Comparison of ENCODE assay signal across 8 mouse cellular contexts in the genomic region with DNA sequence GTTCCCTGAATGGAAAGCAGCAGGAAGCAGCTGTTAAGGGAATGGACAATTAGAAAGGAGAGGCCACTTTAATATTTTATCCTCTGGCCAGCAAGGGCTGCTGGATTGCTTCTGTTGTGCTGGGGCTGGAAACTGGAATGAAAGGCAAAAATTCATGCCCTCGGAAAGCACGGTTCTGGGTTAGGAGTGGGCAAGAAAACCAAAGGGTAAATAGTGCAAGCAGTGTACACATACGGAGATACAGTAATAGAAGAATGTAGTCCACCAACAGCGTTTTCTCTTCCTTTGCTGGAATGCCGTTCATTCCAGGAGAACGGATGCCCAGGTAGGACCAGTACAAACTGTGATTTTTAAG. TPM values are rescaled to one million over a fixed set of nuclear protein-coding genes. Genes with fewer than 3 reads are reported as not detected.
DNase-seq lines count a peak whose midpoint lies in the region; ATAC-seq lines count a peak whose summit lies in the region.

No protein-coding gene starts in this region.

- no peak overlapping the region for H3K4me3 ChIP-seq in heart, embryonic 12.5 days
- 0 out of 2 replicates have a peak overlapping the region, but pooled peaks have one; percentile 7 for H3K4me3 ChIP-seq in lung, embryonic 16.5 days (ENCODE audit: low read length)
- no peak overlapping the region for H3K4me3 ChIP-seq in intestine, embryonic 16.5 days (ENCODE audit: low read length)
- no peak overlapping the region for H3K4me3 ChIP-seq in stomach, embryonic 15.5 days (replicated peaks)
- H3K4me3 ChIP-seq in liver, embryonic 12.5 days, result no peak overlapping the region

- no peak overlapping the region for H3K4me2 ChIP-seq in heart, embryonic 12.5 days
- H3K4me2 ChIP-seq in lung, embryonic 16.5 days (ENCODE audit: low read depth, low read length), result peak overlapping the region; percentile 26
- H3K4me2 ChIP-seq in intestine, embryonic 16.5 days (ENCODE audit: low read depth, low read length), result peak overlapping the region; percentile 28; the same call in 1 of the 2 replicates
- H3K4me2 ChIP-seq in stomach, embryonic 15.5 days, result peak overlapping the region; percentile 8; the same call in 1 of the 2 replicates
- H3K4me2 ChIP-seq in liver, embryonic 12.5 days, result no peak overlapping the region

- peak overlapping the region; percentile 26 for H3K27ac ChIP-seq in heart, embryonic 12.5 days (ENCODE audit: poor library complexity, severe bottlenecking)
- peak overlapping the region; percentile 85 for H3K27ac ChIP-seq in lung, embryonic 16.5 days (ENCODE audit: low read length)
- peak overlapping the region; percentile 82 for H3K27ac ChIP-seq in intestine, embryonic 16.5 days (ENCODE audit: low read length)
- H3K27ac ChIP-seq in stomach, embryonic 15.5 days, result peak overlapping the region; percentile 83
- H3K27ac ChIP-seq in liver, embryonic 12.5 days, result no peak overlapping the region

- DNase-seq in heart, postnatal 4 days, result no peak
- DNase-seq in lung, postnatal 14 days, result no peak
- DNase-seq in cerebellum, adult 11 months, result no peak

- no peak for ATAC-seq in heart, embryonic 12.5 days (ENCODE audit: insufficient number of reproducible peaks, low FRiP score)
- no peak for ATAC-seq in lung, embryonic 16.5 days (ENCODE audit: low read depth)
- ATAC-seq in intestine, embryonic 16.5 days, result no peak
- no peak for ATAC-seq in stomach, embryonic 15.5 days (ENCODE audit: insufficient read depth, low FRiP score, low read depth)
- no peak for ATAC-seq in liver, embryonic 12.5 days

- H3K36me3 ChIP-seq in heart, embryonic 12.5 days, result no peaks in the 10 kb centered on the region
- no peaks in the 10 kb centered on the region for H3K36me3 ChIP-seq in lung, embryonic 16.5 days (ENCODE audit: control insufficient read depth, insufficient read depth, low read length)
- no peaks in the 10 kb centered on the region for H3K36me3 ChIP-seq in intestine, embryonic 16.5 days (ENCODE audit: control insufficient read depth, insufficient read depth, low read length)
- no peaks in the 10 kb centered on the region for H3K36me3 ChIP-seq in stomach, embryonic 15.5 days
- no peaks in the 10 kb centered on the region for H3K36me3 ChIP-seq in liver, embryonic 12.5 days

- peaks cover 13% of the 10 kb centered on the region for H3K9me3 ChIP-seq in heart, embryonic 12.5 days (replicated peaks)
- peaks cover 5% of the 10 kb centered on the region for H3K9me3 ChIP-seq in lung, embryonic 16.5 days (ENCODE audit: control insufficient read depth, low read length)
- H3K9me3 ChIP-seq in intestine, embryonic 16.5 days (ENCODE audit: control insufficient read depth, low read length), result no peaks in the 10 kb centered on the region
- no peaks in the 10 kb centered on the region for H3K9me3 ChIP-seq in stomach, embryonic 15.5 days
- H3K9me3 ChIP-seq in liver, embryonic 12.5 days (replicated peaks), result no peaks in the 10 kb centered on the region

- H3K9ac ChIP-seq in heart, embryonic 12.5 days, result no peak overlapping the region
- H3K9ac ChIP-seq in lung, embryonic 16.5 days (ENCODE audit: low read length), result peak overlapping the region; percentile 3; the same call in 1 of the 2 replicates
- H3K9ac ChIP-seq in intestine, embryonic 16.5 days (ENCODE audit: low read depth, low read length), result no peak overlapping the region
- H3K9ac ChIP-seq in stomach, embryonic 15.5 days, result no peak overlapping the region
- no peak overlapping the region for H3K9ac ChIP-seq in liver, embryonic 12.5 days

- WGBS in heart, embryonic 12.5 days, result 73% methylated on average over 6 of the region's 6 CpGs
- 40% methylated on average over 6 of the region's 6 CpGs for WGBS in lung, embryonic 16.5 days
- WGBS in intestine, embryonic 16.5 days, result 45% methylated on average over 6 of the region's 6 CpGs
- WGBS in stomach, embryonic 15.5 days, result 39% methylated on average over 6 of the region's 6 CpGs
- 78% methylated on average over 6 of the region's 6 CpGs for WGBS in liver, embryonic 12.5 days (ENCODE audit: insufficient replicate concordance)

- H3K4me1 ChIP-seq in heart, embryonic 12.5 days (replicated peaks), result peaks cover 26% of the 10 kb centered on the region
- peaks cover 24% of the 10 kb centered on the region for H3K4me1 ChIP-seq in lung, embryonic 16.5 days (replicated peaks; ENCODE audit: control insufficient read depth, insufficient read depth, low read length)
- H3K4me1 ChIP-seq in intestine, embryonic 16.5 days (ENCODE audit: control insufficient read depth, insufficient read depth, low read length), result peaks cover 13% of the 10 kb centered on the region
- H3K4me1 ChIP-seq in stomach, embryonic 15.5 days, result peaks cover 19% of the 10 kb centered on the region
- no peaks in the 10 kb centered on the region for H3K4me1 ChIP-seq in liver, embryonic 12.5 days

- no peaks in the 10 kb centered on the region for H3K27me3 ChIP-seq in heart, embryonic 12.5 days (replicated peaks)
- no peaks in the 10 kb centered on the region for H3K27me3 ChIP-seq in lung, embryonic 16.5 days (ENCODE audit: control insufficient read depth, insufficient read depth, low read depth, low read length)
- no peaks in the 10 kb centered on the region for H3K27me3 ChIP-seq in intestine, embryonic 16.5 days (replicated peaks; ENCODE audit: control insufficient read depth, insufficient read depth, low read length)
- no peaks in the 10 kb centered on the region for H3K27me3 ChIP-seq in stomach, embryonic 15.5 days (replicated peaks)
- H3K27me3 ChIP-seq in liver, embryonic 12.5 days (replicated peaks), result no peaks in the 10 kb centered on the region

RNA-seq across cellular contexts. Expression of a gene that starts 50.8 kb away (rescaled TPM):
- 105 and 108 TPM in 2 replicates for polyA plus RNA-seq in heart, embryonic 12.5 days (2016; fragmentation: Nextera tagmentation; extraction: Ambion mirVana)
- 100 to 1,000 TPM; 109 to 110 TPM for total RNA-seq in heart, postnatal 4 days (2021)
- 106 and 109 TPM in 2 replicates for polyA plus RNA-seq in lung, embryonic 16.5 days (2015; fragmentation: Nextera tagmentation; extraction: Ambion mirVana)
- 79.7 and 86.9 TPM in 2 replicates for polyA plus RNA-seq in intestine, embryonic 16.5 days (2015; fragmentation: Nextera tagmentation; extraction: Ambion mirVana)
- 101 and 105 TPM in 2 replicates for polyA plus RNA-seq in stomach, embryonic 15.5 days (2015; fragmentation: Nextera tagmentation; extraction: Ambion mirVana)
- polyA plus RNA-seq in liver, embryonic 12.5 days (2016; fragmentation: Nextera tagmentation; extraction: Ambion mirVana), result 55.4 and 56.3 TPM in 2 replicates

Comparison
In these comparisons a context has a peak if more than half of its experiments do, and no peak if none do; other contexts are left out.
1. H3K4me2 ChIP-seq: peak in lung, embryonic 16.5 days (single experiment), intestine, embryonic 16.5 days (single experiment) and stomach, embryonic 15.5 days (single experiment); none in heart, embryonic 12.5 days (single experiment) and liver, embryonic 12.5 days (single experiment).